In the genomic region with DNA sequence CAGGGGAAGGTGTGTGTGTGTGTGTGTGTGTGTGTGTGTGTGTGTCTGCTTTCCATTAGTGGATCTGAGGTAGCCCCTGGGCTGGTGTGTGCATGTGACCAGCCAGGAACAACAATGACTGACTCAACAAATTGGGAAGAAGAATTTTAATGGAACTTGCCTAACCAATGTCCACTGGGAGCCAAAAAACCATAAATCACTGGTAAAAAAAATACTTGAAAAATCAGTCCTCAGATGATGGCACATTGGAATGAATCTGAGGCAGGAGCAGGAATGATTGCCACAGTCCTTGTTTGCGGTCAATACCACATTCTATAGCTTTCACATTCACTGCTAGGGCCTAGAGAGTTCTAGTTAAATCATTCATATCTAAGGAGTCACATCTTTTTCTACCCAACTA, we compare ENCODE assay signal across 27 mouse cellular contexts.
"Had no signal": no experiment of that assay in that cellular context is flagged by ENCODE, and none has a peak within 500 bp of the region (broad histone marks: within the 10 kb centered on the region; RNA-seq: fewer than 3 reads in every experiment).

No protein-coding gene starts in this region.

- H3K4me2 ChIP-seq: heart, embryonic 12.5 days; hindbrain, embryonic 12.5 days; hindbrain, embryonic 14.5 days; kidney, embryonic 15.5 days; limb, embryonic 12.5 days; liver, embryonic 11.5 days; liver, embryonic 13.5 days; liver, embryonic 15.5 days had no signal

- H3K27me3 ChIP-seq: heart, embryonic 12.5 days; hindbrain, embryonic 12.5 days; kidney, embryonic 15.5 days; limb, embryonic 12.5 days; liver, embryonic 13.5 days; liver, embryonic 15.5 days had no signal

- DNase-seq: gastrocnemius, adult 2 months; gastrocnemius, postnatal 14 days; gastrocnemius, postnatal 36 days; heart, adult 18-20 months; heart, postnatal 10 days; heart, postnatal 4 days; kidney, adult 11 months; kidney, adult 2 months; kidney, adult 9 months; kidney, postnatal 14 days; kidney, postnatal 36 days; layer of hippocampus, adult 9-11 months; layer of hippocampus, postnatal 36 days; liver; liver, embryonic 13.5 days had no signal

- H3K4me3 ChIP-seq: gastrocnemius, adult 2 months; heart, embryonic 10.5 days; heart, embryonic 12.5 days; hindbrain, embryonic 10.5 days; hindbrain, embryonic 12.5 days; kidney, embryonic 15.5 days; limb, embryonic 10.5 days; limb, embryonic 12.5 days; liver, embryonic 13.5 days; liver, embryonic 15.5 days had no signal

- ATAC-seq: hindbrain, embryonic 16.5 days; intestine, embryonic 16.5 days had no signal

- H3K36me3 ChIP-seq: heart, embryonic 10.5 days; heart, embryonic 12.5 days; hindbrain, embryonic 10.5 days; hindbrain, embryonic 12.5 days; kidney, embryonic 15.5 days; limb, embryonic 10.5 days; limb, embryonic 12.5 days; liver, embryonic 13.5 days; liver, embryonic 15.5 days had no signal
